Mouse (Mus musculus): Measurements from ENCODE around the gene Prokr2. TPM values are rescaled to one million over a fixed set of nuclear protein-coding genes. Genes with fewer than 3 reads are reported as not detected.
A peak's percentile ranks its signal among the peaks of the same experiment; 100 is the strongest.

The Prokr2 gene
- polyA plus RNA-seq, 1 experiment = 0.02 TPM

- H3K27ac ChIP-seq (ENCODE audit: control insufficient read depth, insufficient read depth, low read depth, low read length) = no peak overlapping the region
- H3K4me3 ChIP-seq (ENCODE audit: control insufficient read depth, low read depth, low read length) = no peak overlapping the region
- no peaks in the 10 kb centered on the region for H3K4me1 ChIP-seq (ENCODE audit: control insufficient read depth, insufficient read depth, low read length)
- H3K36me3 ChIP-seq (ENCODE audit: control insufficient read depth, insufficient read depth, low read length) = no peaks in the 10 kb centered on the region
- no peak for TF ChIP-seq CTCF (IDR thresholded peaks at IDR 0.05; ENCODE audit: control insufficient read depth, insufficient read depth, insufficient replicate concordance, low read depth, low read length)
- no peak for TF ChIP-seq POLR2A (IDR thresholded peaks at IDR 0.05; ENCODE audit: control insufficient read depth, low read depth, low read length)
- H3K27me3 ChIP-seq (ENCODE audit: control insufficient read depth, insufficient read depth, low read length) = no peaks in the 10 kb centered on the region
Measured at GRCm38 (mm10) chr2:132398136-132398535, 12.9 kb upstream of the Prokr2 start.

- Histone ChIP-seq H3K27me3 (ENCODE audit: control insufficient read depth, insufficient read depth, low read length) (no peaks in the 10 kb centered on the region), H3K27ac (ENCODE audit: control insufficient read depth, insufficient read depth, low read depth, low read length) (no peak overlapping the region), H3K4me1 (ENCODE audit: control insufficient read depth, insufficient read depth, low read length) (no peaks in the 10 kb centered on the region), H3K36me3 (ENCODE audit: control insufficient read depth, insufficient read depth, low read length) (no peaks in the 10 kb centered on the region), H3K4me3 (ENCODE audit: control insufficient read depth, low read depth, low read length) (no peak overlapping the region)
- TF ChIP-seq CTCF (IDR thresholded peaks at IDR 0.05; ENCODE audit: control insufficient read depth, insufficient read depth, insufficient replicate concordance, low read depth, low read length) (no peak), POLR2A (IDR thresholded peaks at IDR 0.05; ENCODE audit: control insufficient read depth, low read depth, low read length) (no peak)
Measured at GRCm38 (mm10) chr2:132395753-132396152, 10.5 kb upstream of the Prokr2 start.

- no peaks in the 10 kb centered on the region for H3K27me3 ChIP-seq (ENCODE audit: control insufficient read depth, insufficient read depth, low read length)
- TF ChIP-seq POLR2A (IDR thresholded peaks at IDR 0.05; ENCODE audit: control insufficient read depth, low read depth, low read length) (no peak), CTCF (IDR thresholded peaks at IDR 0.05; ENCODE audit: control insufficient read depth, insufficient read depth, insufficient replicate concordance, low read depth, low read length) (no peak)
Measured at GRCm38 (mm10) chr2:132390607-132391160, 5.4 kb upstream of the Prokr2 start.

GRCm38 (mm10) chr2:132389562-132389961 lies 4.3 kb upstream of the Prokr2 start:
- TF ChIP-seq POLR2A (IDR thresholded peaks at IDR 0.05; ENCODE audit: control insufficient read depth, low read depth, low read length) = no peak
- TF ChIP-seq CTCF (IDR thresholded peaks at IDR 0.05; ENCODE audit: control insufficient read depth, insufficient read depth, insufficient replicate concordance, low read depth, low read length) = 0 out of 2 replicates have a peak, but pooled peaks have one; percentile 27
- no peaks in the 10 kb centered on the region for H3K27me3 ChIP-seq (ENCODE audit: control insufficient read depth, insufficient read depth, low read length)
- peaks cover 2% of the 10 kb centered on the region; the same call in 1 of the 2 replicates for H3K4me1 ChIP-seq (ENCODE audit: control insufficient read depth, insufficient read depth, low read length)
- H3K4me3 ChIP-seq (ENCODE audit: control insufficient read depth, low read depth, low read length) = no peak overlapping the region
- no peaks in the 10 kb centered on the region for H3K36me3 ChIP-seq (ENCODE audit: control insufficient read depth, insufficient read depth, low read length)
- no peak overlapping the region for H3K27ac ChIP-seq (ENCODE audit: control insufficient read depth, insufficient read depth, low read depth, low read length)

More at GRCm38 (mm10) chr2:132390607-132391160, 5.4 kb upstream of the Prokr2 start:
- Histone ChIP-seq H3K36me3 (ENCODE audit: control insufficient read depth, insufficient read depth, low read length) (no peaks in the 10 kb centered on the region), H3K4me1 (ENCODE audit: control insufficient read depth, insufficient read depth, low read length) (no peaks in the 10 kb centered on the region), H3K4me3 (ENCODE audit: control insufficient read depth, low read depth, low read length) (no peak overlapping the region), H3K27ac (ENCODE audit: control insufficient read depth, insufficient read depth, low read depth, low read length) (no peak overlapping the region)

- peaks cover 2% of the 10 kb centered on the region; the same call in 1 of the 2 replicates for H3K4me1 ChIP-seq (ENCODE audit: control insufficient read depth, insufficient read depth, low read length)
- H3K27me3 ChIP-seq (ENCODE audit: control insufficient read depth, insufficient read depth, low read length) = no peaks in the 10 kb centered on the region
- H3K4me3 ChIP-seq (ENCODE audit: control insufficient read depth, low read depth, low read length) = peak overlapping the region; percentile 42
- no peaks in the 10 kb centered on the region for H3K36me3 ChIP-seq (ENCODE audit: control insufficient read depth, insufficient read depth, low read length)
- H3K27ac ChIP-seq (ENCODE audit: control insufficient read depth, insufficient read depth, low read depth, low read length) = no peak overlapping the region
- TF ChIP-seq CTCF (IDR thresholded peaks at IDR 0.05; ENCODE audit: control insufficient read depth, insufficient read depth, insufficient replicate concordance, low read depth, low read length) (no peak), POLR2A (IDR thresholded peaks at IDR 0.05; ENCODE audit: control insufficient read depth, low read depth, low read length) (no peak)
Measured at GRCm38 (mm10) chr2:132384511-132385193, 595 bp downstream of the Prokr2 start.

GRCm38 (mm10) chr2:132382308-132382707 lies 2.9 kb downstream of the Prokr2 start:
- Histone ChIP-seq H3K27me3 (ENCODE audit: control insufficient read depth, insufficient read depth, low read length) (no peaks in the 10 kb centered on the region), H3K27ac (ENCODE audit: control insufficient read depth, insufficient read depth, low read depth, low read length) (no peak overlapping the region)
- TF ChIP-seq CTCF (IDR thresholded peaks at IDR 0.05; ENCODE audit: control insufficient read depth, insufficient read depth, insufficient replicate concordance, low read depth, low read length) = no peak
- TF ChIP-seq POLR2A (IDR thresholded peaks at IDR 0.05; ENCODE audit: control insufficient read depth, low read depth, low read length) = no peak

GRCm38 (mm10) chr2:132379690-132380089 lies 5.6 kb downstream of the Prokr2 start:
- Histone ChIP-seq H3K27me3 (ENCODE audit: control insufficient read depth, insufficient read depth, low read length) (no peaks in the 10 kb centered on the region), H3K4me1 (ENCODE audit: control insufficient read depth, insufficient read depth, low read length) (no peaks in the 10 kb centered on the region; the same call in 1 of the 2 replicates), H3K4me3 (ENCODE audit: control insufficient read depth, low read depth, low read length) (no peak overlapping the region), H3K27ac (ENCODE audit: control insufficient read depth, insufficient read depth, low read depth, low read length) (no peak overlapping the region), H3K36me3 (ENCODE audit: control insufficient read depth, insufficient read depth, low read length) (no peaks in the 10 kb centered on the region)
- TF ChIP-seq POLR2A (IDR thresholded peaks at IDR 0.05; ENCODE audit: control insufficient read depth, low read depth, low read length) (no peak), CTCF (IDR thresholded peaks at IDR 0.05; ENCODE audit: control insufficient read depth, insufficient read depth, insufficient replicate concordance, low read depth, low read length) (no peak)

More at GRCm38 (mm10) chr2:132382308-132382707, 2.9 kb downstream of the Prokr2 start:
- Histone ChIP-seq H3K4me1 (ENCODE audit: control insufficient read depth, insufficient read depth, low read length) (peaks cover 2% of the 10 kb centered on the region; the same call in 1 of the 2 replicates), H3K4me3 (ENCODE audit: control insufficient read depth, low read depth, low read length) (no peak overlapping the region), H3K36me3 (ENCODE audit: control insufficient read depth, insufficient read depth, low read length) (no peaks in the 10 kb centered on the region)

Data from testis, adult 2 months (tissue).